ENCODE assay signal across 8 mouse cellular contexts in the genomic region with DNA sequence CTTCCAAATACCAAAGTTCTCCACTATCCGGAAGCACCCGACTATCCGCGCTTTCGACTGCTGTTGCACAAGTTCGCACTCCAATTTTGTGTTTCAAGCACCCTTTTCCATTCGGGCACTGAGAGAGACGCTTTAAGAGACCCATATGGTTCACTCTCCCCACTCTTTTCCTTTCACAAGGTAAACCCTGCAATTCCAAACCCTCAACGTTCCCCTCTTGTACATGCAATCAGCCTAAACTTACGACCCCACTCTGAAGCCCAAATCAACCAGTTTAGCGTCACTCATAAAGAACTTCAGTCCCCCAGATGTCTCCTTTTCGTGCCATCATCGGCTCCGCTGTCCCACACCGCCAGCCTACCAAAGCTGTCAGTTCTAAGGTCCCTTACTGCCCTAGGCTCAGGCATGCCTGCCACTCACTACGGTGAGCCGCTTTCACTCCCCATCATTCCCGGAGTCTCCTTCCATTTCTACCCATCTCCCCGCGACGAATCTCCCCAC. TPM values are rescaled to one million over a fixed set of nuclear protein-coding genes. Genes with fewer than 3 reads are reported as not detected.
A peak's percentile ranks its signal among the peaks of the same experiment; 100 is the strongest.
DNase-seq lines count a peak whose midpoint lies in the region; ATAC-seq and TF ChIP-seq lines count a peak whose summit lies in the region.

No protein-coding gene starts in this region.

- DNase-seq in heart, adult 9 months (ENCODE audit: low spot score in 2 of 2), result no peak
- DNase-seq in ZHBTc4 (ENCODE audit: low read depth, low spot score), result peak; percentile 36
- DNase-seq in limb, embryonic 14.5 days (ENCODE audit: low spot score), result no peak
- no peak for DNase-seq in layer of hippocampus, adult 9-10 months (ENCODE audit: low spot score)
- DNase-seq in gastrocnemius, postnatal 14 days, result no peak

- ATAC-seq in heart, embryonic 11.5 days (replicated peaks; ENCODE audit: insufficient number of reproducible peaks, low FRiP score, low TSS enrichment), result no peak
- ATAC-seq in heart, embryonic 16.5 days (replicated peaks; ENCODE audit: extremely low read depth, insufficient read depth, low FRiP score), result no peak
- no peak for ATAC-seq in limb, embryonic 14.5 days (ENCODE audit: low FRiP score, low read depth)

- peak overlapping the region; percentile 85 for H3ac ChIP-seq in myocyte (ENCODE audit: control insufficient read depth, insufficient read length)

- no peaks in the 10 kb centered on the region for H3K27me3 ChIP-seq in heart, embryonic 11.5 days (ENCODE audit: control insufficient read depth, insufficient read depth, low read length)
- H3K27me3 ChIP-seq in heart, embryonic 16.5 days (ENCODE audit: control insufficient read depth, insufficient read depth, low read length), result no peaks in the 10 kb centered on the region
- no peaks in the 10 kb centered on the region for H3K27me3 ChIP-seq in limb, embryonic 14.5 days (ENCODE audit: control insufficient read depth, insufficient read depth, low read length)
- no peaks in the 10 kb centered on the region for H3K27me3 ChIP-seq in myocyte (ENCODE audit: control insufficient read depth, insufficient read depth, insufficient read length)

- peak overlapping the region; percentile 95 for H3K4me2 ChIP-seq in heart, embryonic 11.5 days
- H3K4me2 ChIP-seq in heart, embryonic 16.5 days (ENCODE audit: low read depth, low read length), result peak overlapping the region; percentile 97
- peak overlapping the region; percentile 77 for H3K4me2 ChIP-seq in limb, embryonic 14.5 days (replicated peaks; ENCODE audit: low read depth, low read length, severe bottlenecking)
- peak overlapping the region; percentile 90 for H3K4me2 ChIP-seq in myocyte (ENCODE audit: low read depth)

- under 1% methylated on average over 21 of the region's 21 CpGs for WGBS in heart, embryonic 11.5 days (ENCODE audit: insufficient replicate concordance)
- WGBS in heart, embryonic 16.5 days, result under 1% methylated on average over 21 of the region's 21 CpGs
- WGBS in limb, embryonic 14.5 days, result under 1% methylated on average over 21 of the region's 21 CpGs

- peaks cover 90% of the 10 kb centered on the region for H3K79me2 ChIP-seq in myocyte (ENCODE audit: control insufficient read depth, insufficient read depth)

- peak overlapping the region; percentile 84 for H3K9ac ChIP-seq in heart, embryonic 11.5 days (ENCODE audit: low read depth, low read length)
- peak overlapping the region; percentile 94 for H3K9ac ChIP-seq in heart, embryonic 16.5 days (ENCODE audit: low read length)
- peak overlapping the region; percentile 88 for H3K9ac ChIP-seq in limb, embryonic 14.5 days (ENCODE audit: low read depth, low read length, severe bottlenecking)

- no peaks in the 10 kb centered on the region; the same call in 1 of the 2 replicates for H3K36me3 ChIP-seq in heart, embryonic 11.5 days (ENCODE audit: control insufficient read depth, insufficient read depth, low read length)
- H3K36me3 ChIP-seq in heart, embryonic 16.5 days (ENCODE audit: control insufficient read depth, insufficient read depth), result peaks cover 4% of the 10 kb centered on the region; the same call in 1 of the 2 replicates
- peaks cover 13% of the 10 kb centered on the region for H3K36me3 ChIP-seq in limb, embryonic 14.5 days (ENCODE audit: control insufficient read depth, insufficient read depth, low read length)
- H3K36me3 ChIP-seq in myocyte (ENCODE audit: control insufficient read depth, insufficient read depth), result peaks cover 17% of the 10 kb centered on the region

- no peak for TF ChIP-seq POLR2A in limb, embryonic 14.5 days (IDR thresholded peaks at IDR 0.05; ENCODE audit: borderline replicate concordance, extremely low read depth, insufficient read depth, insufficient read length)
- TF ChIP-seq POLR2A in myocyte (IDR thresholded peaks at IDR 0.05; ENCODE audit: insufficient read length, low read depth), result peak; percentile 9

- intact Hi-C loops in gastrocnemius, postnatal 14 days (cut with DNase I; ENCODE audit: low total_unique reads), result no loop called here

- peaks cover 14% of the 10 kb centered on the region for H3K4me1 ChIP-seq in heart, embryonic 11.5 days (ENCODE audit: control insufficient read depth, insufficient read depth, low read length)
- peaks cover 22% of the 10 kb centered on the region for H3K4me1 ChIP-seq in heart, embryonic 16.5 days (ENCODE audit: control insufficient read depth, insufficient read depth, low read length)
- H3K4me1 ChIP-seq in limb, embryonic 14.5 days (ENCODE audit: control insufficient read depth, insufficient read depth, low read length), result peaks cover 22% of the 10 kb centered on the region

- H3K27ac ChIP-seq in heart, embryonic 11.5 days (ENCODE audit: low read depth, low read length), result peak overlapping the region; percentile 84; the same call in 1 of the 2 replicates
- peak overlapping the region; percentile 42 for H3K27ac ChIP-seq in heart, embryonic 16.5 days (ENCODE audit: low read length)
- no peak overlapping the region for H3K27ac ChIP-seq in limb, embryonic 14.5 days (replicated peaks; ENCODE audit: low read depth, low read length)

- H3K9me3 ChIP-seq in heart, embryonic 11.5 days (replicated peaks; ENCODE audit: control insufficient read depth, low read length), result no peaks in the 10 kb centered on the region
- H3K9me3 ChIP-seq in heart, embryonic 16.5 days (replicated peaks; ENCODE audit: control insufficient read depth, low read length), result no peaks in the 10 kb centered on the region
- no peaks in the 10 kb centered on the region for H3K9me3 ChIP-seq in limb, embryonic 14.5 days (ENCODE audit: control insufficient read depth, low read length)

- peak overlapping the region; percentile 84 for H3K4me3 ChIP-seq in heart, embryonic 11.5 days (ENCODE audit: low read depth, low read length)
- H3K4me3 ChIP-seq in heart, embryonic 16.5 days (ENCODE audit: low read length), result peak overlapping the region; percentile 92
- peak overlapping the region; percentile 70 for H3K4me3 ChIP-seq in limb, embryonic 14.5 days (replicated peaks; ENCODE audit: low read length)
- peak overlapping the region; percentile 83 for H3K4me3 ChIP-seq in myocyte

TF ChIP-seq in myocyte, 11 proteins besides CTCF, POLR2A, EP300 and RAD21:
- peak; percentile 43; the same call in 1 of the 2 replicates for TF ChIP-seq CEBPB (IDR thresholded peaks at IDR 0.05; ENCODE audit: insufficient read depth, poor library complexity, severe bottlenecking)
- TF ChIP-seq MAX (IDR thresholded peaks at IDR 0.05; ENCODE audit: low read depth), result no peak
TF ChIP-seq in myocyte: peak in this region for 1.

RNA-seq across cellular contexts. Expression of a gene that starts 1.1 kb away (rescaled TPM):
- 7.3 and 7.9 TPM in 2 replicates for polyA plus RNA-seq in heart, embryonic 11.5 days (2014; fragmentation: Nextera tagmentation; extraction: Ambion mirVana)
- 6.3 and 6.6 TPM in 2 replicates for polyA plus RNA-seq in heart, embryonic 16.5 days (2015; fragmentation: Nextera tagmentation; extraction: Ambion mirVana)
- 20.2 and 20.6 TPM in 2 replicates for polyA plus RNA-seq in limb, embryonic 14.5 days (2012; rRNA removed)
- 15.8 and 17.9 TPM in 2 replicates for polyA plus RNA-seq in limb, embryonic 14.5 days (2014; fragmentation: Nextera tagmentation; extraction: Ambion mirVana)
- polyA plus RNA-seq in myocyte (2012; fragmentation: generic; extraction: Trizol), result 16.2 TPM
- 10 to 100 TPM; 13.7 to 17.6 TPM for total RNA-seq in gastrocnemius, postnatal 14 days (2021)

RNA-seq across cellular contexts. Expression of a gene that starts 1.2 kb away (rescaled TPM):
- polyA plus RNA-seq in heart, embryonic 11.5 days (2014; fragmentation: Nextera tagmentation; extraction: Ambion mirVana), result 339 and 350 TPM in 2 replicates
- polyA plus RNA-seq in heart, embryonic 16.5 days (2015; fragmentation: Nextera tagmentation; extraction: Ambion mirVana), result 453 and 470 TPM in 2 replicates
- polyA plus RNA-seq in limb, embryonic 14.5 days (2012; rRNA removed), result 354 and 424 TPM in 2 replicates
- polyA plus RNA-seq in limb, embryonic 14.5 days (2014; fragmentation: Nextera tagmentation; extraction: Ambion mirVana), result 532 and 555 TPM in 2 replicates
- polyA plus RNA-seq in myocyte (2012; fragmentation: generic; extraction: Trizol), result 264 TPM
- total RNA-seq in gastrocnemius, postnatal 14 days (2021), result 100 to 1,000 TPM; 150 to 172 TPM
